Mouse (Mus musculus) retina, adult 2 months (tissue): ENCODE measurements around the gene Nr1h4.
A peak's percentile ranks its signal among the peaks of the same experiment; 100 is the strongest.

ENCODE experiments used
- DNase-seq: peaks from one replicate; pipeline ENCODE4 v3.0.0-alpha.2; 2012; ENCODE audit warnings: low read depth, low spot score

Nr1h4 gene

GRCm38 (mm10) chr10:89481638-89482037 lies 51.7 kb downstream of the Nr1h4 start:
- no peak for DNase-seq

DNA sequence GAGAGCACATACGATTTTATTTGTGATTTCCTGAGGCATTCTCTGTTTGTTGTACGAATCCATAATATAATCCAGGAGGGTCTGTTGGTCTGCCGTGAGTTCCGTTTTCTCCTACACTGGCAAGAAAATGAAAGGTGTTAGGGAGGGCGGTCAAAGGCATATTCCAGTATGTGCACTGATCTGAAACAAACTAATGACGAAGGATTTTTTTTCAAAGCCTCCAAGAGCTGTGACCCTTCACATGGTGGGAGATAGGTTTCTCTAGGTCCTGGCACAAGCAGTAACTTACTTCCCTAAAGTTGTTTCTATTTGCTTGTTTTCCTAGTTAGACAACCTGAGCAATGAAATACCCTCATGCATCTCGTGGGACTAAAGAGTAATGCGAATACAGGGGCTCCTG lies 54.6 kb downstream of the Nr1h4 start:
- DNase-seq: no peak

GRCm38 (mm10) chr10:89470596-89471353 lies 62.6 kb downstream of the Nr1h4 start:
- DNase-seq: no peak

DNA sequence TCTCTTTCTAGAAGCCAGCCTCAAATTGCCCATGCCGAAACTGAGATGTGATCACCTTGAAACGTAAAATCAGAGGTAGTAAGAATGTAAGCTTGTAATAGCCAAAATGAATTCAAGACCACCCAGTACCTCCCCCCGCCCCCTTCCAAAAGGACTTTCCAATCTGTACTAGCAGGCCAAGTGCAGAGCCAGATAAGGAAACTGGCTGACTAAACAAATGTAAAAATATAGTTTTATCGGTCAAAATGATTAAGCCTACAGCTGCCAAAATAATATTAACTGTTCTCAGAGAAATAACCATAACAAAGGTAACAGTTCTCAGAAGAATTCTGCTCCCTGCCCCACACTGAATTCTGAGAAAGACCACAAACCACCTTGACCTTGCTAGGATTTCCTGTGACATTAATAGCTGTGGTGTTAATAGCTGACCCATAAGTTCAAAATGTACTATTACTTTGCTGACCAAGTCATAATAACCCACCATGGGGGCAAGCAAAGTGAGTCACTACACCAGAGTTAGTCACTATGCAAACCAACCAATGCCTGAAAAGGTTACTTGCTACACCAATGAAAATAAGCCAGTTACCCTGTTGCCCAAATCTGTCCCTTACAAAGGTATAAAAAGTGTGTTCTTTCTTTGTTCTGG lies 68.5 kb downstream of the Nr1h4 start:
- DNase-seq: no peak

DNA sequence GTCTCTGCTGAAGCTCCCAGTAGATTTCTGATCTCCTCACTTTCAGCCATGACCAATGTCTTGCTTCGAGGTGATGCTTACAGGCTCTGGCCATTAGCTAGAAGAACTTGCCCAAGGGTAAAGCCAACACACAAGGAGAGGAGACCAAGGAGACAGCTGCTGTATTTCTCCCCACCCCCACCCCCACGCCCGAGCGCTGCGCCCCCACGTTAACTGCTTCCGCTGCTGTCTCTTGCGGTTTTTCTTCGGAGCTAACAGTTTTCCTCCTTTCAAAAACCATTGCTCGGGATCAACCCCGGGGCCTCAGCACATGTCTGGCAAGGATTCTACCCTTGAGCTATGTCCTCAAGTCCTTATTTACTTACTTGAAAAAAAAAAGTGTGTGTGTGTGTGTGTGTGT lies 70.5 kb downstream of the Nr1h4 start:
- DNase-seq: no peak

- DNase-seq: peak; percentile 54
These were observed 71.4 kb downstream of the Nr1h4 start for GRCm38 (mm10) chr10:89461856-89462507.

DNA sequence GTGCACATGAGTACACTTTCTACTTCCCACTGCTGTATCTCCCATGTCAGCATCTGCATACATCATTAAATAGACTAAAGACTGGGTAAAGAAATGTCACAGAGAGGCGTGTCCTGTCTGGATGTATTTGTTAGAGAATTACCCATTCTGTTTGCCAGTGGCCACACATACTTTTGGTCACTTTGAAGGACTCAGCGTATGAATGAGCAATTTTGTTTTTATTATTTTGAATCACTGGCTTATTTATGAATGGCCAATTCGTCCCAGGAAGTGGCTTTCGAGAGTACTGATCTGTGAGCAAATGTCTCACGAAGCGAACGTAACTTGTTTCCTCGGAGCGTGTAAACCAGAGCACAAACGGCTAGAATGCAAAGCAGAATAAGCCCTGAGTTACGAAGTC lies 72.4 kb downstream of the Nr1h4 start:
- no peak for DNase-seq

DNA sequence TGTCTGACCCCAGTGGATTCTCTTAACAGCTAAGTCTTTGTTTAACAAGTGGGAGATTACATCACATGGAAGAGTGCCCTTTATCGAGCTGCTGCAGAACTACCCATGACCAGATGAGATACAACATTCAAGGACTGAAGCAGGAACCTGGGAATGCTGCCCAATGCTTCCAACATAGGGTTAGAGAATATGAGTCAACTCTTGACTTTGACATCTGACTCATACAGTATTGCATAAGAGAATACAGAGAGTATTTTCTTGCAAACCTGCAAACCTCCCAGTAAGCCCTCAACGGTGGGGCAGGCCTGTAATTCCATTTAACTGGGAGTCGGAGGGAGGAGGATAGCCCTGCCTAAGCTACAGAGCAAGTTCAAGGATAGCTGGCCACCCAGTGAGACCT lies 74.6 kb downstream of the Nr1h4 start:
- no peak for DNase-seq

- DNase-seq: no peak
These were observed 79.6 kb downstream of the Nr1h4 start for GRCm38 (mm10) chr10:89453794-89454193.

DNA sequence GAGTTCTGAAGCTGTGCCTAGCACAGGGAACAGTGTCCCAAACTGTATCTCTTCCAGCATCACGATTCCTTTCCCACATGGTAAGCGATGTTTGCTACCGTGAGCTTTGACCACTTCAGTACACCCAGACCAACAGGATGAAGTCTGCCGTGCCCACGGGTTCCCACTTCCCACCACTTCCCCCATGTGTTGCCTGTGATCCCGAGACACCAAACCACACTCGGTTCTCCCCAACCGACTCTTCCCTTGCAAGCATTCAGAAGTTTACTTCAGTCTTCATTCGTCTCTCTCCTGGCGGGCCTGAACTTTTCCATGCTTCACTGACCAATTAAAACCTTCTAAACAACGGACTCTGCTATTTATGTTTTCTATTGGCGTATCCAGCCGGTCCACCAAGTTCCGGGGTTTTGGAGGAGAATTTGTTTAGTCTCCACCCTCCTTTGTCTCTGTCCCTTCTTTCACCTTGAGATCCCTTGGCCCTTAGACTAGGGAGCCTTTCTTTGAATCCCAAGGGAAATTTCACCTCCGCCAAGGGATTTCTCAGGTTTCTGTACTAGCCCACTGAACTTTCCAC lies 80.2 kb downstream of the Nr1h4 start:
- DNase-seq: no peak

DNA sequence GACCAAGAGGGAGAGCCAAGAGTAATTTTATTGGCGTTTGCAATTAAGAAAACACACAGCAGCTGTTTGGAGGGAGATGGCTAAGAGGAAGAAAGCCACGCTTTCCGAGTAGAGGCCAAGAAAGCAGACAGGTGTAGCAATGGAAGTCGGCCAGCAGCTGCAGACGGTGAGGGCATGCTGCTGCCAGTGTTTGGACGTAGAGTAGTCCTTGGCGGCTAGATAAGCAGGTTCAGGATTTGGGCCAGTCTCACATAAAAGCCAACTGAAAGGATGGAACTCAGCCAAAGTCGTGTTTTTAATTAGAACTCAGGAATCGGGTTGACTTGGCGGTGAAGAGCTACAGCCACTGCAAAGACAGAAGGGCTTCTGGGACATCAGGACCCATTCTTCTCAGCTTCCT lies 83.0 kb downstream of the Nr1h4 start:
- DNase-seq: no peak

GRCm38 (mm10) chr10:89444381-89444780 lies 89.0 kb downstream of the Nr1h4 start:
- no peak for DNase-seq

- peak; percentile 15 for DNase-seq
These were observed 89.7 kb downstream of the Nr1h4 start, which contains the start of gene Gas2l3 for GRCm38 (mm10) chr10:89443623-89444151. Gene Gas2l3 (minus strand): TSS chr10:89443967.

- DNase-seq: no peak
These were observed 90.2 kb downstream of the Nr1h4 start for GRCm38 (mm10) chr10:89443115-89443622.

DNA sequence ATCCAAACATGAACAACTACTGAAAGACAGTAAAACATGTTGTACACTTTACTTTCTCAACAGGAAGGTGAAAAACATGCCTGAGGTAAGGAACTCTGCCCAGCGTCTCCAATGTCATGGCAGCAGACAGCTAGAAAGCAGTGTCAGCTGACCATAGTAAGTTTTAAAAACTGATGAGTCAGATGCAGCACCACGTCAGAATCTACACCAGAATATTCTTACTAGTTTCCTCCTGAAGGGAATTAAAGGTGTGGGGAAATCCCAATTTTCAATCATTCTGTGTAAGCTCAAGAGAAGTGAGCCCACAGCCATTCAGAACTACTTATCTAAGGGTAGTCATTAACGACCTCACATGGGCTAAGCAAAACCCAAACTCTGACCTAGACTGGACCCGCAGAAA lies 90.7 kb downstream of the Nr1h4 start:
- DNase-seq: no peak

DNA sequence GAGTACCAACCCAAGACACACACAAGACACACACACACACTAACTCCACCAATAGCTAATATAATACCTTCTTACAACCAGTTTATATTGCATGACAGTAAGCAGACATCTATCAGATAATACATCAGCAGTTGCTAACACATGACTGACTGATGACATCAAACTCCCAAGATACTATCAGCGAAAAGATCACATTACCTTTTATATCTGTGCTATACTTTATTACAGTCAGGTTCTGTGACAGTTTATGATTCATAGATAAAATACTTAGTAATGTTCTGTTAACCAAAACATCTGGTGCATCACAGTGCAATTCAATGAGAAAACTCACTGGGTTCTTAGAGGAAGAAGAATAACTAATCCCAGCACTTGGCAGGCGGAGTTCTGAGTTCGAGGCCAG lies 91.4 kb downstream of the Nr1h4 start:
- no peak for DNase-seq

DNA sequence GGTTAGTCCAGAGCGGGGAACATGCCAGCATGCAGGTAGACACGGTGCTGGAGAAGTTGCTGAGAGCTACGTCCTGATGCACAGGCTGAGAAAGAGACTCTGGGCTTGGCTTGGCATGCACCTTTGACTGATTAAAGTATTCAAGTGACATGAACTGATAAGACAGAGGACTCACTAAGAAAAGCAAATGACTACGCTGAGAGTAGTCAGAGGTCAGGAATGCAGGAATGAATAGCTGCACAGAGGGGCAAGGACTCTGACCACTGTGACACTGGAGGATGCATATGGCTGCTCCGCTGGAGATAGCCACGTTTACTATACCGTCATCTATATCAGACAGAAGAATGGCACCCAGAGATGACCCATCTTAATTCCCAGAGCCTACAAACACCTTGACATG lies 94.0 kb downstream of the Nr1h4 start:
- no peak for DNase-seq

DNA sequence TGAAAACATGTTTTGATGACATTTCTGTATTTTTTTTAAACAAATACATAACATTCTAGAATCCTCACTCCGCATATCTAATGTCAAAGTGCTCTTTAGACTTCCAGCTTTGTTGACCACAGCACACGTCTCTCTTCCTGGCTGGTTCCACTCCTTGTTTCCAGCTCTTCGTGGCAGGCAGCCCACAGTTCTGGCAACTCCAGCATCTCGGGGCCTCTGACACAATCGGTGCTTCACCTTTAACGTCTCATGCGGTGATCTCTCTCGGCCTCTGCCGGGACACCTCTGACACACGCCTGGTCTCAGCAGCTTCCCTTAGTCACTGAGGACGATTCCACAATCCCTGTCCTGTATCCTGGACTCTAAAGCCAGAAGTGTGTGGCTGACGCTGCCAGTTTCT lies 95.4 kb downstream of the Nr1h4 start:
- DNase-seq: no peak

- DNase-seq: no peak
These were observed 95.9 kb downstream of the Nr1h4 start for GRCm38 (mm10) chr10:89437472-89437871.

DNA sequence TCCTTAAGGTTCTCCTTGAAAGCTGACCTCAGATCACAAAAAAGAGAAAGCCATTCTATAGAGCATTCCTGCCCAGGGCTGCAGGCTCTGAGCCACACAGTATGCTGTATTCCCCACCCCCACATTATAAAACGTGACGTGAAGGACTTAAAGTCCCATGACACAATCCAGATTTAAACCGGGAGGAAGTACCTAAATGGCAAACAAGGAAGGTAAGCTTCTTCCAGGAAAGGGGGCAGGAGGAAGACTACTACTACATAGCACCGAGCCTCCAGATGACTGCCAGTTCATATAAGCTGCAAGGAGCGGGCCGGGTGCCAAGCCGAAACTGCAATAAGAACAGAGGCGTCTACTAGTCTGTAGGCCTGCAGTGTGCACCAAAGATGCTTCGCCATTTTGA lies 97.5 kb downstream of the Nr1h4 start:
- no peak for DNase-seq

DNA sequence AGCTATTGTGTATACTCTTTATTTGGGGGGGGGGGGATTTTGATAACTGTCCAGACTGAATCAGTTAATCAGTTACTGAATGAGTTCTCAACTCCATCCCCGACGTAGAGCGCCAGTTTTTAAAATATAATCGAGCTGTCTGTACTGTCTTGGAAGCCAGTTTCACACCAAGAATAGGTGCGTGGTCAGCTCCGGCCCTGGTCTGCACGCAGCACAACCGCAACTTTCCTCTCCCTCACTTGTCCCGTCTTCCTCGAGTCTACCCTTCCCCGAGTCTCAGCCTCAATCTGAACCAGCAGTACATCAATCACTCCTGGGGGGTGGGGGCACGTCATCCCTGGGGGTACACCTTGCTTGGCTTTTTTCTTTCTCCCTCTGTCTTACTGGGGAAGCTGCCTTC lies 98.0 kb downstream of the Nr1h4 start:
- no peak for DNase-seq
